Mouse (Mus musculus) liver, embryonic 15.5 days (tissue): Measurements from ENCODE around the gene Tubgcp2. TPM values are rescaled to one million over a fixed set of nuclear protein-coding genes. Genes with fewer than 3 reads are reported as not detected.
A peak's percentile ranks its signal among the peaks of the same experiment; 100 is the strongest.

ENCODE experiments used
- ATAC-seq: fragments of 200-750 bp; cut with Nextera tagmentation; 2 replicates; pipeline ENCODE4 v1.8.0; 2017; ENCODE audit warnings: moderate number of reproducible peaks, mild to moderate bottlenecking, moderate library complexity; ENCODE audit not compliant: insufficient read depth
- H3K27ac ChIP-seq: fragments of 300-500 bp; sonication (generic); replicated peaks from 2 replicates; pipeline ENCODE4 v1.5.1; 2015; ENCODE audit warnings: mild to moderate bottlenecking, inconsistent platforms
- H3K27me3 ChIP-seq: fragments of 300-500 bp; sonication (generic); 2 replicates; pipeline ENCODE4 v1.6.1; 2015; ENCODE audit warnings: mild to moderate bottlenecking, inconsistent platforms
- H3K36me3 ChIP-seq: fragments of 300-500 bp; sonication (generic); replicated peaks from 2 replicates; pipeline ENCODE4 v1.6.1; 2015; ENCODE audit warnings: moderate library complexity, mild to moderate bottlenecking, inconsistent platforms
- H3K4me1 ChIP-seq: fragments of 300-500 bp; sonication (generic); replicated peaks from 2 replicates; pipeline ENCODE4 v1.6.1; 2015; ENCODE audit warnings: inconsistent platforms
- H3K4me2 ChIP-seq: fragments of 300-500 bp; sonication (generic); 2 replicates; pipeline ENCODE4 v1.6.1; 2015; ENCODE audit warnings: moderate library complexity, mild to moderate bottlenecking, inconsistent platforms
- H3K4me3 ChIP-seq: fragments of 300-500 bp; sonication (generic); replicated peaks from 2 replicates; pipeline ENCODE4 v1.5.1; 2015; ENCODE audit warnings: mild to moderate bottlenecking, inconsistent platforms
- H3K9ac ChIP-seq: fragments of 300-500 bp; sonication (generic); 2 replicates; pipeline ENCODE4 v1.6.1; 2015; ENCODE audit warnings: moderate library complexity, mild to moderate bottlenecking, inconsistent platforms
- H3K9me3 ChIP-seq: fragments of 300-500 bp; sonication (generic); replicated peaks from 2 replicates; pipeline ENCODE4 v1.6.1; 2016; ENCODE audit warnings: inconsistent platforms
- WGBS: fragments of 180-500 bp; shearing (Covaris S2); methylation state at CpG from one replicate; pipeline ENCODE4 v1.1.7; 2015; ENCODE audit warnings: mixed read lengths; ENCODE audit not compliant: insufficient replicate concordance; 5-methylcytosine and 5-hydroxymethylcytosine counted together
- polyA plus RNA-seq: library from polyadenylated mRNA; unstranded; fragments of >200 nt; fragmentation: Nextera tagmentation; extraction: Ambion mirVana; gene quantifications from 2 replicates; pipeline ENCODE4 v1.2.1, GENCODE M21; 2015

The Tubgcp2 gene
- polyA plus RNA-seq, 1 experiment from 2014 or later = 21.4 TPM

GRCm38 (mm10) chr7:140042728-140043127 lies 6.3 kb upstream of the Tubgcp2 start:
- no peaks in the 10 kb centered on the region for H3K9me3 ChIP-seq
- no peak overlapping the region for H3K27ac ChIP-seq
- H3K9ac ChIP-seq = no peak overlapping the region
- H3K4me3 ChIP-seq = no peak overlapping the region
- H3K4me2 ChIP-seq = no peak overlapping the region
- peaks cover 44% of the 10 kb centered on the region for H3K27me3 ChIP-seq
- peaks cover 24% of the 10 kb centered on the region for H3K36me3 ChIP-seq
- peaks cover 9% of the 10 kb centered on the region for H3K4me1 ChIP-seq
- WGBS = 48% methylated on average over 3 of the region's 3 CpGs
- peak; percentile 58; the same call in 1 of the 2 replicates for ATAC-seq

- Histone ChIP-seq H3K36me3 (peaks cover 42% of the 10 kb centered on the region), H3K9ac (no peak overlapping the region), H3K27me3 (no peaks in the 10 kb centered on the region), H3K4me3 (peak overlapping the region; percentile 87), H3K4me2 (peak overlapping the region; percentile 82), H3K27ac (no peak overlapping the region), H3K4me1 (peaks cover 25% of the 10 kb centered on the region), H3K9me3 (no peaks in the 10 kb centered on the region)
- 57% methylated on average over 3 of the region's 3 CpGs for WGBS
- ATAC-seq = no peak
Measured at GRCm38 (mm10) chr7:140037171-140037555, 694 bp upstream of the Tubgcp2 start.

- WGBS = 8% methylated on average over 7 of the region's 7 CpGs
- H3K4me3 ChIP-seq = peak overlapping the region; percentile 87
- no peak for ATAC-seq
- no peaks in the 10 kb centered on the region for H3K9me3 ChIP-seq
- peak overlapping the region; percentile 87 for H3K9ac ChIP-seq
- H3K27me3 ChIP-seq = no peaks in the 10 kb centered on the region
- peak overlapping the region; percentile 86 for H3K27ac ChIP-seq
- peaks cover 25% of the 10 kb centered on the region for H3K4me1 ChIP-seq
- H3K4me2 ChIP-seq = peak overlapping the region; percentile 82
- peaks cover 51% of the 10 kb centered on the region for H3K36me3 ChIP-seq
Measured at GRCm38 (mm10) chr7:140035456-140035855, 1.0 kb downstream of the Tubgcp2 start.

- peaks cover 25% of the 10 kb centered on the region for H3K4me1 ChIP-seq
- no peaks in the 10 kb centered on the region for H3K9me3 ChIP-seq
- no peak overlapping the region for H3K4me3 ChIP-seq
- peaks cover 59% of the 10 kb centered on the region for H3K36me3 ChIP-seq
- no peak overlapping the region for H3K9ac ChIP-seq
- no peak for ATAC-seq
- no peaks in the 10 kb centered on the region for H3K27me3 ChIP-seq
- no peak overlapping the region for H3K4me2 ChIP-seq
- 93% methylated on average over 9 of the region's 9 CpGs for WGBS
- H3K27ac ChIP-seq = no peak overlapping the region
Measured at GRCm38 (mm10) chr7:140033386-140033785, 3.1 kb downstream of the Tubgcp2 start.

- Histone ChIP-seq H3K4me2 (no peak overlapping the region), H3K27ac (no peak overlapping the region), H3K36me3 (peaks cover 63% of the 10 kb centered on the region), H3K4me1 (peaks cover 25% of the 10 kb centered on the region), H3K27me3 (no peaks in the 10 kb centered on the region), H3K4me3 (no peak overlapping the region), H3K9me3 (no peaks in the 10 kb centered on the region), H3K9ac (no peak overlapping the region)
- ATAC-seq = no peak
- WGBS = 88% methylated on average over 10 of the region's 10 CpGs
Measured at GRCm38 (mm10) chr7:140032366-140032765, 4.1 kb downstream of the Tubgcp2 start.

- Histone ChIP-seq H3K27ac (no peak overlapping the region), H3K4me2 (no peak overlapping the region), H3K9me3 (no peaks in the 10 kb centered on the region), H3K36me3 (peaks cover 63% of the 10 kb centered on the region), H3K4me1 (peaks cover 20% of the 10 kb centered on the region), H3K9ac (no peak overlapping the region), H3K27me3 (no peaks in the 10 kb centered on the region), H3K4me3 (no peak overlapping the region)
- ATAC-seq = no peak
- WGBS = 90% methylated on average over 12 of the region's 12 CpGs
Measured at GRCm38 (mm10) chr7:140031771-140032170, 4.7 kb downstream of the Tubgcp2 start.

- WGBS = 89% methylated on average over 17 of the region's 17 CpGs
- ATAC-seq = no peak
- Histone ChIP-seq H3K27me3 (no peaks in the 10 kb centered on the region), H3K27ac (no peak overlapping the region), H3K9me3 (no peaks in the 10 kb centered on the region), H3K9ac (no peak overlapping the region), H3K36me3 (peaks cover 24% of the 10 kb centered on the region), H3K4me2 (no peak overlapping the region), H3K4me1 (no peaks in the 10 kb centered on the region), H3K4me3 (no peak overlapping the region)
Measured at GRCm38 (mm10) chr7:140011336-140011735, 25.1 kb downstream of the Tubgcp2 start.

GRCm38 (mm10) chr7:140007781-140008180 lies 28.7 kb downstream of the Tubgcp2 start:
- H3K36me3 ChIP-seq = peaks cover 52% of the 10 kb centered on the region

GRCm38 (mm10) chr7:140006861-140007611 lies 29.4 kb downstream of the Tubgcp2 start:
- ATAC-seq = no peak
- no peak overlapping the region for H3K4me2 ChIP-seq
- H3K27me3 ChIP-seq = no peaks in the 10 kb centered on the region
- H3K27ac ChIP-seq = no peak overlapping the region
- no peak overlapping the region for H3K4me3 ChIP-seq
- H3K9ac ChIP-seq = no peak overlapping the region
- H3K4me1 ChIP-seq = no peaks in the 10 kb centered on the region
- H3K9me3 ChIP-seq = no peaks in the 10 kb centered on the region
- H3K36me3 ChIP-seq = peaks cover 58% of the 10 kb centered on the region
- 73% methylated on average over 9 of the region's 9 CpGs for WGBS

More at GRCm38 (mm10) chr7:140007781-140008180, 28.7 kb downstream of the Tubgcp2 start:
- Histone ChIP-seq H3K27ac (no peak overlapping the region), H3K4me1 (no peaks in the 10 kb centered on the region), H3K9ac (no peak overlapping the region), H3K4me3 (no peak overlapping the region), H3K27me3 (no peaks in the 10 kb centered on the region), H3K4me2 (no peak overlapping the region), H3K9me3 (no peaks in the 10 kb centered on the region)
- WGBS = 82% methylated on average over 9 of the region's 9 CpGs
- no peak for ATAC-seq

GRCm38 (mm10) chr7:140004666-140005065 lies 31.8 kb downstream of the Tubgcp2 start:
- WGBS = 83% methylated on average over 8 of the region's 8 CpGs

GRCm38 (mm10) chr7:140001086-140001740 lies 35.3 kb downstream of the Tubgcp2 start:
- H3K36me3 ChIP-seq = peaks cover 95% of the 10 kb centered on the region
- no peaks in the 10 kb centered on the region for H3K27me3 ChIP-seq
- H3K27ac ChIP-seq = no peak overlapping the region
- peak; percentile 66 for ATAC-seq
- H3K9me3 ChIP-seq = no peaks in the 10 kb centered on the region
- no peak overlapping the region for H3K4me3 ChIP-seq
- H3K4me1 ChIP-seq = no peaks in the 10 kb centered on the region; the same call in 1 of the 2 replicates
- H3K4me2 ChIP-seq = no peak overlapping the region
- WGBS = 76% methylated on average over 12 of the region's 12 CpGs
- no peak overlapping the region for H3K9ac ChIP-seq

More at GRCm38 (mm10) chr7:140004666-140005065, 31.8 kb downstream of the Tubgcp2 start:
- Histone ChIP-seq H3K4me1 (no peaks in the 10 kb centered on the region; the same call in 1 of the 2 replicates), H3K9ac (no peak overlapping the region), H3K9me3 (no peaks in the 10 kb centered on the region), H3K4me3 (no peak overlapping the region), H3K27ac (no peak overlapping the region), H3K27me3 (no peaks in the 10 kb centered on the region), H3K36me3 (peaks cover 75% of the 10 kb centered on the region), H3K4me2 (no peak overlapping the region)
- ATAC-seq = no peak
